Mouse (Mus musculus) cerebellum, postnatal 10 days (tissue): ENCODE measurements around the gene Tgfb1.

Experiments
- DNase-seq, 2 experiments: peaks; one replicate each; pipeline ENCODE4 v3.0.0; 2021; ENCODE audit warnings: mixed read lengths in 2 of 2

Gene Tgfb1

DNA sequence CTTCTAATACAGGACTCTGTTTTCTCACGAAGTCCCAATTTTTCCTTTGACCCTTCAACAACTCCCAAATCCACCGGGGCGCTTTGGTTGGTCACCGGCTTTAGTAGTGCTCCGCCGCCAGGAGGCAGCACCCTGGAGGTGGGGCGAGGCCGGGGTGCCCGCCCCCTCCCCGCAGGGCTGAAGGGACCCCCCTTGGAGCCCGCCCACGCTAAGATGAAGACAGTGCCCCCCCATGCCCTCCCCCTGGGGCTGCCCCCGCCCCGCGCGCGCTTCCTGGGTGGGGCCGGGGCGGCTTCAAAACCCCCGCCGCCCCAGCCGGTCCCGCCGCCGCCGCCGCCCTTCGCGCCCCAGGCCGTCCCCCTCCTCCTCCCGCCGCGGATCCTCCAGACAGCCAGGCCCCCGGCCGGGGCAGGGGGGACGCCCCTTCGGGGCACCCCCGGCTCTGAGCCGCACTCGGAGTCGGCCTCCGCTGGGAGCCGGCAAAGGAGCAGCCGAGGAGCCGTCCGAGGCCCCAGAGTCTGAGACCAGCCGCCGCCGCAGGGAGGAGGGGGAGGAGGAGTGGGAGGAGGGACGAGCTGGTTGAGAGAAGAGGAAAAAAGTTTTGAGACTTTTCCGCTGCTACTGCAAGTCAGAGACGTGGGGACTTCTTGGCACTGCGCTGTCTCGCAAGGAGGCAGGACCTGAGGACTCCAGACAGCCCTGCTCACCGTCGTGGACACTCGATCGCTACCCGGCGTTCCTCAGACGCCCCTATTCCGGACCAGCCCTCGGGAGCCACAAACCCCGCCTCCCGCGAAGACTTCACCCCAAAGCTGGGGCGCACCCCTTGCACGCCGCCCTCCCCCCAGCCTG is at the start of gene Tgfb1:
Tgfb1 (plus strand) TSS at position 323 of the 852 bp plus-strand sequence.
- DNase-seq: peak; percentile 61 to 69

- DNase-seq: no peak
Measured at GRCm38 (mm10) chr7:25637099-25637498, 49.7 kb upstream of the Tgfb1 start.

DNA sequence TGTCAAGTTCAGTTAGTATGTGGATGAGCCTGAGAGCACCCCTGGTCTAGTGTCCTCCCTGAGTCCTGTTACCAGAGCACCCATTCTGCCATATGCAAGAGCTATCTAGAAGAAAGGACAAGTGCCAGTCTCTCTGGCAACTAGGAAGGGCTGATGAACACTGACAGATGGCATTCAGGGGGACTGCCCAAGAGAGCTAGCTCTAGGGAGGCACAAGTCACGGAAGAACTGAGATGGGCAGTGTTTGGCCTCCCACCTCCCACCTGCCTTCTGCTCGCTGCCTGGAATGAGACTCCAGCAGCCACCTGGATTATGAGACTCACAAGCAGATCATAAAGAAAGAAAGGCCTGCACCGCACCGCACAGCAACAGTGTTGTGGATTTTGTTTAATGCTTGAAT is 47.0 kb upstream of the Tgfb1 start:
- peak; percentile 67 to 75 for DNase-seq

GRCm38 (mm10) chr7:25644136-25644535 is 42.7 kb upstream of the Tgfb1 start:
- DNase-seq: peak; percentile 36 to 52

DNA sequence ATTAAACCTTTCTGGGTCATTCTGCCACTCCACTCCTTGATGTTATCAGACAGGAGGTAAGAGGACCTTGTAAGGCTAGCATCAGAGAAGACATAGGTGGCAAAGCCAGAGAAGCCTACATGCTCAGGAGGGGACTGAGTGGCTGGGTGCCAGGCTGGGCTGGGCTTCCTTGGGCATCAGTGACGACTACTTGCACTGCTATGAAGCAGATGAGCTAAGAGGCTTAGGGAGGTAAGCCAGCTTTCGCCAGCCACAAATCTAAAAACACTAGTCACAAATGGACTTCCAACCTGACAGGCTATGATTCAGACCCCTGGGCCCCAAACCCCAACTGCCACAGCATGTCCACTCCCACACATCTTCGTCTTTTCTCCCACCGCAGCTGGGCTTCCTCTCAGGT is 42.2 kb upstream of the Tgfb1 start:
- peak; percentile 70 to 73 for DNase-seq

DNA sequence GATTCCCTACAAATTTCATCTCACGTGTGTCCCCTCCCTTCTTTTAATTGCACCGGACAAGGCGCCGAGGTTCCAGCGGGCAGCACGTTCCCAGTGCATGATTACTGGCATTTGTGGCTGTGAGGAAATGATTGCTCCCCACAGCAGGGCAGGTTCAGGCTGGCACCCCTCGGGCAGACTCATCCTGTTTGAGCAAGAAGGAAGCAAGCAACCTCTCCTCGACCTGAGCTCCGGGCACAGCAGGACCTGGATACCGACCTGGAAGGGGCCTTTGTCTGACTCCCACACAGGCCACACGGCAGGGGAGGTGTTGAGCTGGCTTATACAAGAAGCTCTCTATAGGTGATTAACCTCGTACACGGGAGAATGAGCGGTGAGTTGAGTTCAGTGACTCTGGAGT is 41.7 kb upstream of the Tgfb1 start:
- peak in 1 of 2 experiments; percentile 25 for DNase-seq

GRCm38 (mm10) chr7:25647574-25648123 is 39.2 kb upstream of the Tgfb1 start:
- DNase-seq: no peak

DNA sequence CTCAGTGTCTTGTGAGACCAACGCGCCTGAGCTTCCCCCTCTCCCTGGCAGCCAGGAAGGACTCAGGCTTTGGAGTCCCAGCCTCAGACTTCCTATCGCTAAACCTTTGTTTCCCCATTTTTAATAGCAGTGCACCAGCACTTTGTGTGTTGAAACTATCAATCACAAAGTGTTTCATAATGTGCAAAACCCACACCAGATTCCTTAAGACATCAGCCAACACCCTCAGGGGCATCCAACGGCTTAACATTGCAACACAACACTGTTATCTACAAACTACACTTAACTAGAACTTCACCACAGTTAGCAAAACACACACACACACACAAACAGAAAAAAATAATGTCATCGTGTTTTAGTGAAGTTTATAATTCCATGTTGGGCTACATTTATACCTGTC is 37.0 kb upstream of the Tgfb1 start:
- no peak for DNase-seq

DNA sequence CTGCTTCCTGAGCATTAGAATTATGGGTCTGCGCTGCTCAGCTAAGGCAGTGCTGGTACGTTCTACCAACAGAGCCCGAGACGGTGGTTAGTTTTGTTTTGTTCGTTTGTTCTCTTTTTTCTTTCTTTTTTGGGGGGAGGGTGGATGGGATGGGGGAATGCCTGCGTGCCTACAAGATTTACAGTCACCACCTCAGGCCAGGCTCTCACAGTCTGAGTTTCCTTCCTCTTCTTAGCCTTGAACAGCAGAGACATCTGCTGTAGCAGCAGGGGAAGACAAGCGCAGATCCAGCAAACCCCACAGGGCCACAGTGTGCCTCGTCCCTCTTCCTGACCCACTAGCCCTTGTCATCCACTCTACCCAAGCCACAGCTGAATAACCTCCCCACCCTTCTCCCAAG is 35.5 kb upstream of the Tgfb1 start:
- no peak for DNase-seq

GRCm38 (mm10) chr7:25652244-25652759 is 34.5 kb upstream of the Tgfb1 start:
- no peak for DNase-seq

DNA sequence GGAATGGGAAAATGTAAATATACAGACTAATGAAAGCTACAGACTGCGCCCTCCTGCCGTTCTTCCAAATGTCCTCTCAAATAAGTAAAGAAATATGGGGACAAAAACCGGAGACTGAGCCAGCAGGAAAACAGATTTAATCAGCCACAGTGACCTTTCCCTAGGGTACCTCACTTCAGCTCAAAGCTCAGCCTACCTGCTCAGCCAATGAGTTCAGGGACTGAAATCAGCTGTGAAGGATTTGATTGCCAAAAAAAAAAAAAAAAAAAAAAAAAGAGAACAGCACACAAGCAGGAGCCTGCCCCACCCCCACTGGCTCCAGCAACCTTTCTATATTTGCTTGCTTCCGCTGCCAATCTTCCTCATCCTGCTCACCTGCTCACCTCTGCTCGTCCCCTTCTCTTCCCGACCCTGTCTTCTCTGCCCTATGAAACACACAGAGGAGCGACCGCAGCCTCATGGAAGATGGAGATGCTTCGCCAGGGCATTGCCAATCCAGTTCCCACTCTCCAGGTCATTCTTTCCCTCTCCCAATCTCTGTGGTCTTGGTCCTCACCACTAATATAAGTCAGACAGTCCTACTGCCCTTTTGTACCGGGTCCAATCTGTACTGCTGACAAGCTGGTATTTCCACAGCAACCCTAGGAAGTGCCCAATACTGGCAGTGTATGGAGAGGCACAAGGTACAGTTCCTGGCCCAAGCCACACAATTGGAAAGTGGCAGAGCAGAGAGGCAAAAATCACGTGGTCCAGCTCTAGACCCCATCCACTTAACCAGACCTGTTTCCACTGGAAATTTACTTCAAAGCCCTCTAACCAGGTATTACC is 31.0 kb upstream of the Tgfb1 start:
- DNase-seq: peak; percentile 74

- peak; percentile 48 to 63 for DNase-seq
Measured at GRCm38 (mm10) chr7:25657785-25658184, 29.0 kb upstream of the Tgfb1 start.

DNA sequence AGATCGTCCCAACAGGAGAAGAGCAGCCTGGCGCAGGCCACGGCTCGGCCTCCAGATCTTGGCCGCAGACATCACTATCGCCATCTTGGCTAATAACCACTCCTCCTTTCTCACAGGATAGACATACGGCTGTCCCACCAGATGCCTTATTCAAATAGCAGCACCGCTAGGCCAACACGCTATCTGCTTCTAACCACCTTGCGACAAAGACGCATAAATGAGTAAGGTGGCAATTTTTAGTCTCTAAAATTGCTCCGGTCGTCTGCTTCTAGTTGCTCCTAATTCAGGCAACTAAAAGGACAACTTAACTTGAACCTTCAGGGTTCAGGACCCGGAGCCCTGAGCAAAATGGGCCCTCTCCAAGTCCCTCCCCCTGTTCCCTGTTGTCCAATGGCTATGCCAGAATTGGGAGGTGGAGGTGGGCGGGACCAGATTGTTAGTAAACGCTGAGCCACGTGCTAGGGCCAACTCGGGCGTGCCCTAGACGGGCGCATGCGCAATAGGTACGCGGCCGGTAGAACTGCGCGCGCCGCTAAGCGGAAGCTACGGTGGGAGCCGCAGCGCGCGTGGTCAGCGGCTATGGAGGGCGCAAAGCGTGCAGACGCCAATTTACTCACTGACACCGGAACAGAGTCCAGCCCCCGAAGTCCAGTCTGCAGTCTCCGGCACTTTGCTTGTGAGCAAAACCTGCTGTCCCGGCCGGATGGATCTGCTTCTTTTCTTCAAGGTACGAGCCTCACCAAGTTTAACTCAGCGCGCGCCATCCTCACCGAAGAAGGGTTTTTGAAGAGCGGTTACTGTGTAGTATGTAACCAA is 27.9 kb upstream of the Tgfb1 start, which contains the start of the genes Bckdha and Exosc5:
Bckdha (minus strand) TSS at position 325 of the 816 bp plus-strand sequence.
Exosc5 (plus strand) TSS at position 508 of the 816 bp plus-strand sequence.
- DNase-seq: peak; percentile 100

GRCm38 (mm10) chr7:25666381-25666780 is 20.4 kb upstream of the Tgfb1 start:
- no peak for DNase-seq

- no peak for DNase-seq
Measured at GRCm38 (mm10) chr7:25669158-25669557, 17.6 kb upstream of the Tgfb1 start.

DNA sequence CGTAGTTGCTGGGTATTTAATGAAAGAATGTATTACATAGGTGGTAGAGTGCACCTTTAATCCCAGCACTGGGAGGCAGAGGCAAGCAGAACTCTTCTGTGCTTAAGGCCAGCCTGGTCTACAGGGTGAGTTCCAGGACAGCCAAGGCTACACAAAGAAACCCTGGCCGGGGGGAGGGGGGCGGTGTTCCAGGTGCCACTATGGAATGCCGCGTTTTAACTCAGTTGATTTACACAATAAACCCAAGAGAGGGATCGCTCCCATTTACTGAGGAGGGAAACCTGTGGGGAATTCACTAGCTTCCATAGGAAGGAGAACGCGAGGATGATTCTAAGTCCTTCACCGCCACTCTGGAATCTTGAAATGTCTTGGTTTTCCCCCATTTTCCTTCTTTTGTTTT is 17.2 kb upstream of the Tgfb1 start:
- DNase-seq: no peak

- DNase-seq: no peak
Measured at GRCm38 (mm10) chr7:25670096-25670495, 16.7 kb upstream of the Tgfb1 start.

DNA sequence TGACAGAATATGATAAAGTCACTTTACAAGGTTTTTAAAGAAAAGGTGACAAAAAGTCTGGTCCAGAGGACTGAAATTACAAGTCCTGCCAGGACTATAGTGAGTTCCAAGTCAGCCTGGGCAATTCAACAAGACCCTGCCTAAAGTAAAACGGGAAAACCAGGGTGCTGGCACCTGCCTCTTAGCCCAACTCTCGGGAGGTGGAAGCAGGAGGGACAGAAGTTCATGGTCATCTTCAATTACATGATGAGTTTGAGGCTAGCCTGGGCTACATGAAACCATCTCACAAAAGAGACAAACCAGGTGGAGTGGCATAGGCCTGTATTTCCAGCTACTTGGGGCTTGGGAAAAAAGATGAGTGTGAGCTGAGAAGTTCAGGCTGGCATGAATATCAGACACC is 15.1 kb upstream of the Tgfb1 start:
- DNase-seq: no peak

GRCm38 (mm10) chr7:25672442-25672841 is 14.4 kb upstream of the Tgfb1 start:
- DNase-seq: no peak

- no peak for DNase-seq
Measured at GRCm38 (mm10) chr7:25674297-25674696, 12.5 kb upstream of the Tgfb1 start.

- DNase-seq: peak; percentile 62 to 70
Measured at GRCm38 (mm10) chr7:25674719-25675300, 12.0 kb upstream of the Tgfb1 start, which contains the start of gene Tmem91. Tmem91 (minus strand) TSS chr7:25675166.

DNA sequence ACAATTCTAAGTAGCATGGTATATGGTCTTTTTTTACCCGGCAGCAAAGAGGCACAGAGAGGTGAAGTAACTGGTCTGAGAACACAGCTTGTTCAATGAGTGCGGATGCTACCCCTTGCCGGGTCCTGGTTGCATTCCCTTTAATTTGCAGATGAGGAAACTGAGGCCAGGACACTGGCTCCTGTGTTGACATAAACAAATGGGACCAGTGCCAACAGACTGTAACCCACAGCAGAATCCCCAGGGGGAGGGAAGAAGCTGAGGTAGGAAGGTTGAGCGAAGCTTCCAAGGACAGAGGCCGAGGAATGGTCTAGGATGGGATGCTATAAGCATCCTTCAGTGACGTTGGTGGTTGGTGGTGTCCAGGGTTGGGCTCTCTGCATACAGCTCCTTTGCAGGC is 11.4 kb upstream of the Tgfb1 start:
- peak; percentile 35 to 51 for DNase-seq
